Mouse (Mus musculus) urinary bladder, postnatal 10 days (tissue): Measurements from ENCODE around the gene Ppfia1.

Source experiments
- DNase-seq: peaks from one replicate; pipeline ENCODE4 v3.0.0; 2022; ENCODE audit warnings: low spot score

The Ppfia1 gene

GRCm38 (mm10) chr7:144427460-144427859 is 126.1 kb downstream of the Ppfia1 start:
- no peak for DNase-seq
